Mouse (Mus musculus) left cerebral cortex, adult 8-10 months (tissue): ENCODE data around the gene Pdzd3. TPM values are rescaled to one million over a fixed set of nuclear protein-coding genes. Genes with fewer than 3 reads are reported as not detected.
"Not testable (repeated sequence)": the region's sequence is repeated elsewhere in the genome, so short reads cannot be mapped to it uniquely, and the experiment has no call there.

Source experiments
- DNase-seq, 2 experiments: peaks; one replicate each; pipeline ENCODE4 v3.0.0; 2022; ENCODE audit warnings: low spot score in 2 of 2
- total RNA-seq, 4 experiments: library from RNA; stranded (reverse); gene quantifications; 2 replicates each; pipeline ENCODE4 v1.2.4; 2022

The Pdzd3 gene
- total RNA-seq: under 1 TPM; 0.38 to 0.76 (median 0.67) TPM

- no peak for DNase-seq
Measured at GRCm38 (mm10) chr9:44251314-44251713, at the start of gene Pdzd3. TSS of gene Pdzd3 (minus strand) at chr9:44251471.

- not testable (repeated sequence) for DNase-seq
Measured at GRCm38 (mm10) chr9:44300001-44300400, 48.7 kb upstream of the Pdzd3 start.

GRCm38 (mm10) chr9:44292490-44292889 lies 41.2 kb upstream of the Pdzd3 start:
- no peak for DNase-seq

- DNase-seq: no peak
Measured at GRCm38 (mm10) chr9:44288959-44289291, 37.7 kb upstream of the Pdzd3 start.

- peak in 1 of 2 experiments; percentile 47 for DNase-seq
Measured at GRCm38 (mm10) chr9:44288076-44288958, 37.0 kb upstream of the Pdzd3 start, which contains the start of gene Abcg4. TSS of gene Abcg4 (minus strand) at chr9:44288615.

GRCm38 (mm10) chr9:44287401-44288075 lies 36.3 kb upstream of the Pdzd3 start:
- DNase-seq: no peak

- no peak for DNase-seq
Measured at GRCm38 (mm10) chr9:44287003-44287400, 35.7 kb upstream of the Pdzd3 start.

GRCm38 (mm10) chr9:44286256-44286850 lies 35.1 kb upstream of the Pdzd3 start:
- DNase-seq: no peak

GRCm38 (mm10) chr9:44283183-44283582 lies 31.9 kb upstream of the Pdzd3 start:
- no peak for DNase-seq

- DNase-seq: no peak
Measured at GRCm38 (mm10) chr9:44269973-44270372, 18.7 kb upstream of the Pdzd3 start.

- DNase-seq: no peak
Measured at GRCm38 (mm10) chr9:44269077-44269476, 17.8 kb upstream of the Pdzd3 start.

- DNase-seq: no peak
Measured at GRCm38 (mm10) chr9:44268432-44268831, 17.2 kb upstream of the Pdzd3 start, which contains the start of gene Nlrx1. TSS of gene Nlrx1 (minus strand) at chr9:44268599.

GRCm38 (mm10) chr9:44268027-44268360 lies 16.7 kb upstream of the Pdzd3 start:
- peak; percentile 57 to 76 for DNase-seq

GRCm38 (mm10) chr9:44267319-44268026 lies 16.2 kb upstream of the Pdzd3 start:
- DNase-seq: no peak

- no peak for DNase-seq
Measured at GRCm38 (mm10) chr9:44266478-44267226, 15.4 kb upstream of the Pdzd3 start.

- no peak for DNase-seq
Measured at GRCm38 (mm10) chr9:44261388-44261787, 10.1 kb upstream of the Pdzd3 start.

- DNase-seq: no peak
Measured at GRCm38 (mm10) chr9:44259014-44259413, 7.7 kb upstream of the Pdzd3 start.

GRCm38 (mm10) chr9:44256213-44256612 lies 4.9 kb upstream of the Pdzd3 start:
- DNase-seq: no peak

- no peak for DNase-seq
Measured at GRCm38 (mm10) chr9:44255136-44255521, 3.9 kb upstream of the Pdzd3 start.

- no peak for DNase-seq
Measured at GRCm38 (mm10) chr9:44254508-44255135, 3.4 kb upstream of the Pdzd3 start.
